Mouse (Mus musculus) embryonic fibroblast, embryonic 13.5 days (primary cell): ENCODE measurements around the gene Agrp. TPM values are rescaled to one million over a fixed set of nuclear protein-coding genes. Genes with fewer than 3 reads are reported as not detected.

Experiments
- H3K27ac ChIP-seq: 2 replicates; pipeline ENCODE4 v1.5.1; 2012; ENCODE audit warnings: low read length, control low read depth, inconsistent platforms; ENCODE audit not compliant: insufficient read depth
- H3K4me1 ChIP-seq: 2 replicates; pipeline ENCODE4 v1.6.1; 2011; ENCODE audit warnings: low read length; ENCODE audit not compliant: control insufficient read depth, insufficient read depth
- H3K4me3 ChIP-seq: 2 replicates; pipeline ENCODE4 v1.5.1; 2011; ENCODE audit warnings: mild to moderate bottlenecking, control low read depth, low read length; ENCODE audit not compliant: insufficient read depth
- CTCF ChIP-seq: IDR thresholded peaks from 2 replicates; pipeline ENCODE4 v1.5.1; 2011; ENCODE audit warnings: mild to moderate bottlenecking, control low read depth, low read length, moderate library complexity, borderline replicate concordance; ENCODE audit not compliant: insufficient read depth
- POLR2A ChIP-seq: IDR thresholded peaks from 2 replicates; pipeline ENCODE4 v1.6.1; 2011; ENCODE audit warnings: low read depth, mild to moderate bottlenecking, control low read depth, low read length, moderate library complexity
- polyA plus RNA-seq: library from polyadenylated mRNA; stranded (reverse); fragments of >200 nt; gene quantifications from 2 replicates; pipeline ENCODE4 v1.2.4, GENCODE M21; 2011; ENCODE audit warnings: low read depth; ENCODE audit not compliant: missing spikeins, insufficient read length

Gene Agrp
- not detected in 2 replicates for polyA plus RNA-seq

GRCm38 (mm10) chr8:105636963-105637510 is at the start of gene Agrp:
Gene Agrp (minus strand): TSS chr8:105637393.
- Histone ChIP-seq H3K4me3 (peak within 1 kb of the TSS; percentile 91), H3K27ac (peak within 1 kb of the TSS; percentile 98), H3K4me1 (peaks cover 16% of the 10 kb centered on the region)
- TF ChIP-seq POLR2A = peak; percentile 47
- TF ChIP-seq CTCF = no peak

DNA sequence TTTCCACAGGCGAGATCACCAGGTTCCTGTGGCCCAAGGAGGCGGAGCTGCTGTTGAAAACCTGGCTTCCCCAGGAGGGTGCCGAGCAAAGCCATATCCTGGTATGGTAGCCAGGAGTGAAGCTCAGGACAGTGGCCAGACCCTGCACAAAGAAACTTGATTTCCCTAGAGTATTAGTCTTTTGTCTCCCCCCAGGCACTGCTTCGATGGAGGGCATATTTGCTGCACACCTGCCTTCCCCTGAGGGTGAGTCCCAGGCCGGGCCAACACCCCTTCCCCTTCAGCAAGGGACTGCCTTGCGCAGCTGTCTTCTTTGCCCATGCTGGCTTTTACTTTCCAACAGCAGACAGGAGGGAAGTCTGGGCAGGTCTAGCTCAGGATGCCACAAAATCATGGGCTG is 49.4 kb upstream of the Agrp start:
- Histone ChIP-seq H3K4me1 (no peaks in the 10 kb centered on the region), H3K27ac (no peak overlapping the region), H3K4me3 (no peak overlapping the region)
- TF ChIP-seq POLR2A (no peak), CTCF (no peak)

DNA sequence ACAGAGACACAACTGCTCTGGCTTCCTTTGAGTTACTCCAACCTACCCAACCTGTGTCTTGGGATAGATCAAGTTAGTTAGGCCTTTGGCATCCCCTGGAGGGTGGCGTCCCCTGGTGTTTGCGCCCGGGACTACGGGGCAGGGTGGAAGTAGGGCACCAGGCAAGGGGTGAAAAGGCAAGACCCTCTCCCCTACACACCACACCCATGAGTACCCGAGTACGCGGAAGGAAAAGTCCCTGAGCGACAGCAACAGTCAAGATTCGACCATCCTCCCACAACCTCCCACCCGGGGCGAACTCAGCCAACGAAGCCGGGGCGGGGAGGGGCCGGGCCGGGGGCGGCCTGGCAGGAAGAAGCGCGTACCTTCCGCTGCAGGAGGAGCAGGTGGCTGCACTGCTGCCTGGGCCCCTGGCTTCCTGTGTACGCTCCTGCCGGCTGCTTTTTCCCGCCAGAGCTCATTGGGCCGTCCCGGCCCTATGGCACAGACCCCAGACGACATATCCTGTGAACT is 48.7 kb upstream of the Agrp start, which contains the start of gene Carmil2:
TSS of gene Carmil2 (plus strand) at position 479 of the 513 bp plus-strand sequence.
- no peak within 1 kb of the TSS for H3K27ac ChIP-seq
- no peaks in the 10 kb centered on the region for H3K4me1 ChIP-seq
- H3K4me3 ChIP-seq = no peak within 1 kb of the TSS
- TF ChIP-seq CTCF (peak; percentile 67), POLR2A (no peak)

DNA sequence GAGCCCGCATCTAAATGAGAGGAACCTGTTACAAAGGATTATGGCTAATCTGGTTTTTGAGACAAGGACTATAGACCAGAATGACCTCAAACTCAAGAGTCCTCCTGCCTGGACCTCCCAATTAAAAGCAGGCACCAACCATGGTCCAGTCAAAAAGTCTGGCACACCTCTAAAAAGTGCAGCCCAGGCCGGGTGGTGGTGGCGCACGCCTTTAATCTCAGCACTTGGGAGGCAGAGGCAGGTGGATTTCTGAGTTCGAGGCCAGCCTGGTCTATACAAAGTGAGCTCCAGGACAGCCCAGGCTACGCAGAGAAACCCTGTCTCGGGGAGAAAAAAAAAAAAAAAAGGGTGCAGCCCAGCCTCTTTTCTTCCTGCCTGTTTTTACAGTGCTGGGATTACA is 48.1 kb upstream of the Agrp start:
- no peaks in the 10 kb centered on the region for H3K4me1 ChIP-seq
- no peak overlapping the region for H3K4me3 ChIP-seq
- H3K27ac ChIP-seq = no peak overlapping the region
- TF ChIP-seq CTCF = no peak
- TF ChIP-seq POLR2A = no peak

GRCm38 (mm10) chr8:105677891-105678290 is 40.7 kb upstream of the Agrp start:
- TF ChIP-seq POLR2A (no peak), CTCF (no peak)
- H3K4me1 ChIP-seq = no peaks in the 10 kb centered on the region
- no peak overlapping the region for H3K4me3 ChIP-seq
- H3K27ac ChIP-seq = no peak overlapping the region

GRCm38 (mm10) chr8:105661167-105661566 is 24.0 kb upstream of the Agrp start:
- no peak for TF ChIP-seq CTCF
- TF ChIP-seq POLR2A = no peak
- no peak overlapping the region for H3K27ac ChIP-seq
- no peaks in the 10 kb centered on the region for H3K4me1 ChIP-seq
- no peak overlapping the region for H3K4me3 ChIP-seq

DNA sequence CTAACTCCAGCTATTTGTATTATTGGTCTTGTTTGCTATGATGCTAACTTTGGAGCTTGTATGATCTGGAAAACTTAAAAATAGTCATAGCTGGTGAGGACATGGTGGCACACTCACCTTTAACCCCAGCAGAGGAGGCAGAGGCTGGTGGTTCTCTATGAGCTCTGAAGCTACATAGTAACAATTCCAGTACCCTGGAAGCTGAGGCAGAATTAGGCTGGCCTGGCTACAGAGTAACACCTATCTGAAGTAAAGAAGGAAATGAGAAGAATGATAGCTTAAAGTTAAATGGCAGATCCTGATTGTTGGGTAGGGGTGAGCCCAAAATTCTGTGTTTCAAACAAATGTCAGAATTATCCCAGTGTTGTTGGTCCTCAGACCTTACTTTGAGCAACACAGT is 20.4 kb upstream of the Agrp start:
- Histone ChIP-seq H3K4me3 (no peak overlapping the region), H3K27ac (no peak overlapping the region), H3K4me1 (no peaks in the 10 kb centered on the region)
- TF ChIP-seq CTCF = no peak
- TF ChIP-seq POLR2A = no peak

DNA sequence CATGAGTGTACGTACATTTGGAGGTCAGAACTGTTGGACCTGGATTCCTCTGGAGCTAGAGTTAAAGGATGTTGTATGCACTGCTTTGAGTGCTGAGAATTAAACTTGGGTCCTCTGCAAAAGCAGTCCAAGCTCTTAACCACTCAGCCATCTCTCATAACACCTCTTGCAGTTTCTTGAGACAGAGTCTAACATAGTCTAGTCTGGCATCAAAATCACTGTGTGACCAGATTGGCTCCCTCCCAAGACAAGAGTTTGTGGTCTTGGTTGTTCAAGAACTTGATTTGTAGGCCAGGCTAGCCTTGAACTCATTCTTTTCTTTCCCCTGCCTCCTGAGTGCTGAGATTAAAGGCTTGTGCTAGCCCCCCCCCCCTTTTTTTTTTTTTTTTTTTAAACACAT is 11.7 kb upstream of the Agrp start:
- no peak overlapping the region for H3K27ac ChIP-seq
- no peak for TF ChIP-seq CTCF
- no peak for TF ChIP-seq POLR2A
- no peak overlapping the region for H3K4me3 ChIP-seq
- no peaks in the 10 kb centered on the region for H3K4me1 ChIP-seq

GRCm38 (mm10) chr8:105645205-105645604 is 8.0 kb upstream of the Agrp start:
- no peak overlapping the region for H3K27ac ChIP-seq
- no peak for TF ChIP-seq CTCF
- TF ChIP-seq POLR2A = no peak
- no peak overlapping the region for H3K4me3 ChIP-seq
- 0 out of 2 replicates have a peak, but pooled peaks cover under 1% of the 10 kb centered on the region for H3K4me1 ChIP-seq

- Histone ChIP-seq H3K4me1 (peaks cover 12% of the 10 kb centered on the region), H3K27ac (no peak overlapping the region), H3K4me3 (no peak overlapping the region)
- TF ChIP-seq CTCF (no peak), POLR2A (no peak)
Measured at GRCm38 (mm10) chr8:105640511-105640910, 3.3 kb upstream of the Agrp start.
